Mouse (Mus musculus): ENCODE data around the gene Nhlh1.

GRCm38 (mm10) chr1:172049131-172049782 lies 8.1 kb downstream of the Nhlh1 start:
- TF ChIP-seq POLR2A (IDR thresholded peaks at IDR 0.05; ENCODE audit: borderline replicate concordance, extremely low read depth, insufficient read depth, insufficient read length, poor library complexity, severe bottlenecking) (no peak), CTCF (IDR thresholded peaks at IDR 0.05; ENCODE audit: borderline replicate concordance, extremely low read depth, insufficient read depth, insufficient read length) (no peak)

All from brain, embryonic 14.5 days (tissue).